Mouse (Mus musculus): ENCODE measurements at regions not wholly inside any gene's neighbourhood (a gene's known extent, or its start where the extent isn't known, plus 50 kb on each side); places are given as distances from the start of the nearest gene placed in this dataset.

DNA sequence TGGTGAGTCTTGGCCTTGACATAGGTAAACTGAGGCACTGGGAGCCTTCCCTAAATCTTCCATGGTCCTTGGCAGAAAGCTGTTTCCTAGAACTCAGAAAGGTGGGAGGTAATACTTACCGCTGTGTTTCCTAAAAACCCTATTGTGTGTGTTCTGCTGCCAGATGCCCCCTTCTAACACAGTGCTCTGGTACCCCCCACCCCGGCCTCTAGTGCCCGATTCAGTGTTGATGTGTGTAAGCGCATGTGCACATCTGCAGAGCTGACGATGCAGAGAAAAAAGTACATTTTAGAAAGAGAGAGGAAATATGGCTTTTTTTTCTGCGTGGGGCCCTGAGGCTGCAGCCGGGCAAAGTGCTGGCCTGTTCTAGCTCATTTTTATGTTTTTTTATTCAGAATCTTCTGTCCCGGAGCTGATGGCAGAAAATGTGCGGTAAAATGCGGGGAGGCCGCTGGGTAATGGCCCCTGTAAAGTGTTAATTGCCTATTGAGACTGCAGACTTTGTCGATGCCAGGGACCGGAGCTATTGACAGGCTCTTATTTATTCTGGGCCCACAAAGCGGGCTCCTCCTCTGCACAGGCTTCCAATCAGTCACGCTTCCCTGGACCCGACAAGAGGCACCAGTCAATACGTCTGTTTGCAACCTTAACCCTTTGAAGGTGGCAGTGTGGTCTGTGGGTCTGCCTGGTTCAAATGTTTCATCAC, 208.0 kb downstream of the Dhx35 start:
- Histone ChIP-seq H3K4me1 (replicated peaks; ENCODE audit: control insufficient read depth, insufficient read depth, low read length) (no peaks in the 10 kb centered on the region), H3K9me3 (ENCODE audit: control insufficient read depth, low read length) (no peaks in the 10 kb centered on the region), H3K27me3 (replicated peaks; ENCODE audit: control insufficient read depth, insufficient read depth, low read length) (no peaks in the 10 kb centered on the region), H3K4me3 (ENCODE audit: low read depth, low read length) (no peak overlapping the region), H3K36me3 (ENCODE audit: control insufficient read depth, insufficient read depth, low read length) (no peaks in the 10 kb centered on the region), H3K27ac (ENCODE audit: low read depth) (no peak overlapping the region), H3K4me2 (ENCODE audit: low read length) (no peak overlapping the region), H3K9ac (ENCODE audit: low read length) (no peak overlapping the region)
- WGBS, result 28% methylated on average over 17 of the region's 17 CpGs
- ATAC-seq (replicated peaks; ENCODE audit: low FRiP score, low TSS enrichment, low read depth), result no peak
- no peak for DNase-seq (ENCODE audit: low spot score)

DNA sequence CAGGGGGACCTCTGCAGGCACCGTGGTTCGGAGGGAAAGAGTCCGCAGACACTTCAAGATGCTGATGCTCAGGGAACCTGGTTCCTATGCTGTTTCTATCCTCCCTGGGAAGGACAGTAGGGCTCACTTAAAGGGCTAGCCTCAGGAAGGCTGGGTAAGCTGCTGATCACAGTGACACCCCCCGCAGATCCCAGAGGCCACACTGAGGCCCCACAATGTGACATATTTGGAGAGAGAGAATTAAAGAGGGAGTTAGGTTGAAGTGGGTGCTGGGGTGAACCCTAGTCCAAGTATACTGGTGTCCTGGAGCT, 208.5 kb downstream of the Dhx35 start:
- no peak overlapping the region for H3K4me3 ChIP-seq (ENCODE audit: low read depth, low read length)
- no peak overlapping the region for H3K27ac ChIP-seq (ENCODE audit: low read depth)
- H3K4me2 ChIP-seq (ENCODE audit: low read length), result no peak overlapping the region
- no peak overlapping the region for H3K9ac ChIP-seq (ENCODE audit: low read length)
- no peaks in the 10 kb centered on the region for H3K36me3 ChIP-seq (ENCODE audit: control insufficient read depth, insufficient read depth, low read length)
- 53% methylated on average over 4 of the region's 4 CpGs for WGBS
- no peaks in the 10 kb centered on the region for H3K4me1 ChIP-seq (replicated peaks; ENCODE audit: control insufficient read depth, insufficient read depth, low read length)
- H3K9me3 ChIP-seq (ENCODE audit: control insufficient read depth, low read length), result no peaks in the 10 kb centered on the region
- DNase-seq (ENCODE audit: low spot score), result no peak
- no peaks in the 10 kb centered on the region for H3K27me3 ChIP-seq (replicated peaks; ENCODE audit: control insufficient read depth, insufficient read depth, low read length)
- no peak for ATAC-seq (replicated peaks; ENCODE audit: low FRiP score, low TSS enrichment, low read depth)

GRCm38 (mm10) chr2:159004417-159004816, 209.8 kb downstream of the Dhx35 start:
- H3K4me1 ChIP-seq (replicated peaks; ENCODE audit: control insufficient read depth, insufficient read depth, low read length), result no peaks in the 10 kb centered on the region
- WGBS, result 78% methylated on average over 9 of the region's 9 CpGs
- H3K36me3 ChIP-seq (ENCODE audit: control insufficient read depth, insufficient read depth, low read length), result no peaks in the 10 kb centered on the region
- H3K9ac ChIP-seq (ENCODE audit: low read length), result no peak overlapping the region
- no peak for ATAC-seq (replicated peaks; ENCODE audit: low FRiP score, low TSS enrichment, low read depth)
- H3K27me3 ChIP-seq (replicated peaks; ENCODE audit: control insufficient read depth, insufficient read depth, low read length), result no peaks in the 10 kb centered on the region
- no peak for DNase-seq (ENCODE audit: low spot score)
- no peak overlapping the region for H3K4me2 ChIP-seq (ENCODE audit: low read length)
- no peak overlapping the region for H3K4me3 ChIP-seq (ENCODE audit: low read depth, low read length)
- no peak overlapping the region for H3K27ac ChIP-seq (ENCODE audit: low read depth)
- H3K9me3 ChIP-seq (ENCODE audit: control insufficient read depth, low read length), result no peaks in the 10 kb centered on the region

- DNase-seq (ENCODE audit: low spot score) (no peak), ATAC-seq (replicated peaks; ENCODE audit: low FRiP score, low TSS enrichment, low read depth) (no peak)
- Histone ChIP-seq H3K9me3 (ENCODE audit: control insufficient read depth, low read length) (no peaks in the 10 kb centered on the region), H3K4me3 (ENCODE audit: low read depth, low read length) (no peak overlapping the region), H3K36me3 (ENCODE audit: control insufficient read depth, insufficient read depth, low read length) (no peaks in the 10 kb centered on the region), H3K27ac (ENCODE audit: low read depth) (no peak overlapping the region), H3K27me3 (replicated peaks; ENCODE audit: control insufficient read depth, insufficient read depth, low read length) (no peaks in the 10 kb centered on the region), H3K4me1 (replicated peaks; ENCODE audit: control insufficient read depth, insufficient read depth, low read length) (no peaks in the 10 kb centered on the region), H3K9ac (ENCODE audit: low read length) (no peak overlapping the region), H3K4me2 (ENCODE audit: low read length) (no peak overlapping the region)
- 74% methylated on average over 4 of the region's 4 CpGs for WGBS
Observed at GRCm38 (mm10) chr2:159012725-159013124, 218.1 kb downstream of the Dhx35 start.

DNA sequence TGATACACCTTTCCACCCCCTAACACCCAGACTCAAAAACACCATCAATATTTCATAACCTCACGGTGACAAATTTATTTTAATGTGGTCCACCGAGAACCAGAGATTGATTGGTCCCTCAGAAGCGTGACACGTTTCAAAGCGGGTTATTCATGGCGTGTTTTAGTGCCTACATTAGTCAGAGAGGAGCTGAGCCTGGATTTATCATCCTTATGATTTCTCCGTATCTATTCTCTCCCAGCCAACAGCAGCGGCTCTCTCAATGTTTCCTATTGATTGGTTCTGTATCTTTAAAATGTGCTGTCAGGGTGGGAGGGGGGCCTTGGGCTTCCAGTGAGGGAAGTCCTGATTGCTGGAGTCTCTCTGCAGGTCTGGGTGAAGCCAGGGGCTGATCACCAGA, 219.9 kb downstream of the Dhx35 start:
- WGBS, result 59% methylated on average over 8 of the region's 8 CpGs
- H3K4me3 ChIP-seq (ENCODE audit: low read depth, low read length), result no peak overlapping the region
- no peaks in the 10 kb centered on the region for H3K4me1 ChIP-seq (replicated peaks; ENCODE audit: control insufficient read depth, insufficient read depth, low read length)
- H3K27me3 ChIP-seq (replicated peaks; ENCODE audit: control insufficient read depth, insufficient read depth, low read length), result no peaks in the 10 kb centered on the region
- H3K27ac ChIP-seq (ENCODE audit: low read depth), result no peak overlapping the region
- H3K9me3 ChIP-seq (ENCODE audit: control insufficient read depth, low read length), result no peaks in the 10 kb centered on the region
- H3K9ac ChIP-seq (ENCODE audit: low read length), result no peak overlapping the region
- H3K36me3 ChIP-seq (ENCODE audit: control insufficient read depth, insufficient read depth, low read length), result no peaks in the 10 kb centered on the region
- DNase-seq (ENCODE audit: low spot score) (no peak), ATAC-seq (replicated peaks; ENCODE audit: low FRiP score, low TSS enrichment, low read depth) (no peak)
- H3K4me2 ChIP-seq (ENCODE audit: low read length), result no peak overlapping the region

DNA sequence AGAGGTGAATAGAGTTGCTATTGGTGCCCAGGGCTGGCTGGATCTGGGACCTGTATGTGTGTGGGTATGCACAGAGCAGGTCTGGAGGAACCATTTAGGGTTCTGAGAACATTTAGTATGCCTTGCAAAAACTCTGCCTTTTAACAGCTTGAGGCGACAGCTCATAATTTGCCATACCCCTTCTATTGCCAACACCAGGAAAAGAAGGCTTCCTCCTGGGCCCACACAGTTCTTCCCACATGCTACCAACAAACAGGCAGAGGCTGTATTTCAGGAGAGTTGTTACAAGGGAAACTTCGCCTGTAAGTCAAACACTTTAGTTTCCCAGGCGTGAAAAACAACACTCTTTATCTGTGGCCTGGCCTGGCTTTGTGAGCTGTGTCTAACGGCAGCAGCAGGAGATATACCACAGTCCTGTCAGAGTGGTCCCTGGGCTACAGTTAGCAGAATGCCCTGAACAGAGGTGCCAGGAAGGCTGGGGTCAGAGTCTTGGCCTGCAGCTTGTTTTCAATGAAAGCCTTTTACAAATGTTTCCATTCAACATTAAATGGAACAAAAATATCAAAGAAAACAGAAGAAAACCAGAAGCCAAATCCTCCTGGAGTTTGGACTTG, 225.4 kb downstream of the Dhx35 start:
- ATAC-seq (replicated peaks; ENCODE audit: low FRiP score, low TSS enrichment, low read depth) (no peak), DNase-seq (ENCODE audit: low spot score) (no peak)
- H3K27me3 ChIP-seq (replicated peaks; ENCODE audit: control insufficient read depth, insufficient read depth, low read length), result no peaks in the 10 kb centered on the region
- 0 out of 2 replicates have a peak, but pooled peaks cover 4% of the 10 kb centered on the region for H3K4me1 ChIP-seq (replicated peaks; ENCODE audit: control insufficient read depth, insufficient read depth, low read length)
- H3K9me3 ChIP-seq (ENCODE audit: control insufficient read depth, low read length), result no peaks in the 10 kb centered on the region
- WGBS, result 35% methylated on average over 4 of the region's 4 CpGs
- no peak overlapping the region for H3K27ac ChIP-seq (ENCODE audit: low read depth)
- no peak overlapping the region for H3K4me2 ChIP-seq (ENCODE audit: low read length)
- H3K4me3 ChIP-seq (ENCODE audit: low read depth, low read length), result no peak overlapping the region
- H3K9ac ChIP-seq (ENCODE audit: low read length), result no peak overlapping the region
- H3K36me3 ChIP-seq (ENCODE audit: control insufficient read depth, insufficient read depth, low read length), result no peaks in the 10 kb centered on the region

GRCm38 (mm10) chr2:159032147-159032546, 237.5 kb downstream of the Dhx35 start:
- H3K9me3 ChIP-seq (ENCODE audit: control insufficient read depth, low read length), result no peaks in the 10 kb centered on the region
- H3K9ac ChIP-seq (ENCODE audit: low read length), result no peak overlapping the region
- no peak for ATAC-seq (replicated peaks; ENCODE audit: low FRiP score, low TSS enrichment, low read depth)
- no peaks in the 10 kb centered on the region; the same call in 1 of the 2 replicates for H3K27me3 ChIP-seq (replicated peaks; ENCODE audit: control insufficient read depth, insufficient read depth, low read length)
- H3K4me3 ChIP-seq (ENCODE audit: low read depth, low read length), result no peak overlapping the region
- 65% methylated on average over 8 of the region's 8 CpGs for WGBS
- H3K36me3 ChIP-seq (ENCODE audit: control insufficient read depth, insufficient read depth, low read length), result no peaks in the 10 kb centered on the region
- no peak for DNase-seq (ENCODE audit: low spot score)
- H3K4me1 ChIP-seq (replicated peaks; ENCODE audit: control insufficient read depth, insufficient read depth, low read length), result no peaks in the 10 kb centered on the region
- no peak overlapping the region for H3K4me2 ChIP-seq (ENCODE audit: low read length)
- H3K27ac ChIP-seq (ENCODE audit: low read depth), result no peak overlapping the region

DNA sequence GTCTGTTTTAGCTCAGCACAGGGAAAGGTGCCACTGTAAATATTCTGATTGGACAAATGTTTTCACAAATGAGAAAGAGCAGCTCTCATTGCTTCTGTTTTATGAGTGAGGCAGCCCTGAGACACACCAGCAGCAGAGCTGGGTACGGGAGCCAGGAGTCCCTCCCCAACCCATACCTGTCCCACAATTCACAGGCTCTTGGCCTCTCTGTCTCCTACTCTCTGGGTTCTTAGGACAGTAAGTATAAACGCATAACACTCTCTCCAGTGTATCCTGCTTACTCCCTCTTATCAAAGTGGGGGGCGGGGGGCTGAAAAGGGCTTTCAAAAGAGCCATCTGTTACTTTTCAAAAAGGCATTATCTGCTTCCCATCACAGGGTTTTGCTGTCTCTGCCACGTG, 245.3 kb downstream of the Dhx35 start:
- Histone ChIP-seq H3K4me2 (ENCODE audit: low read length) (no peak overlapping the region), H3K27me3 (replicated peaks; ENCODE audit: control insufficient read depth, insufficient read depth, low read length) (no peaks in the 10 kb centered on the region), H3K27ac (ENCODE audit: low read depth) (no peak overlapping the region), H3K4me1 (replicated peaks; ENCODE audit: control insufficient read depth, insufficient read depth, low read length) (no peaks in the 10 kb centered on the region), H3K36me3 (ENCODE audit: control insufficient read depth, insufficient read depth, low read length) (no peaks in the 10 kb centered on the region), H3K4me3 (ENCODE audit: low read depth, low read length) (no peak overlapping the region), H3K9me3 (ENCODE audit: control insufficient read depth, low read length) (0 out of 2 replicates have a peak, but pooled peaks cover 2% of the 10 kb centered on the region), H3K9ac (ENCODE audit: low read length) (no peak overlapping the region)
- ATAC-seq (replicated peaks; ENCODE audit: low FRiP score, low TSS enrichment, low read depth) (peak; percentile 53; the same call in 1 of the 2 replicates), DNase-seq (ENCODE audit: low spot score) (no peak)
- 20% methylated on average over 4 of the region's 4 CpGs for WGBS

DNA sequence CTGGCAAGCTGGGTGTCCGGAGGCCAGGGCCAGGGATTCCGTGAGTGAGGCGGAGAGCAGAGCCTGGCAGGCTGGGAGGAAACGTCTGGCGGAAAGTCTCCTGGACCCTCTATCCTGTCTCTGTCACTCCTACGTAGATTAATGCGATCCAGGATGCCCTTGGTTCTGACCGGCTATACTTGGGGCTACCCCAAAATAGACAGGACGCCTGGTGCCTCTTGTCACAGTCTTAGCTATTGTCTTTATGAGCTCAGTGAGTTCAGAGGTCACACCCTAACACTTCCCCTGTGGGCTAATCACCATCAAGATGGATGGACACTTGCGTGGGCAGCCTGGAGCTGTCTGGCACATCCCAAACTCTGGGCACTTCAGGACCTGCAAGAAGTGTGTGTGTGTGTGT, 258.9 kb downstream of the Dhx35 start:
- 58% methylated on average over 10 of the region's 10 CpGs for WGBS
- Histone ChIP-seq H3K4me3 (ENCODE audit: low read depth, low read length) (no peak overlapping the region), H3K27ac (ENCODE audit: low read depth) (no peak overlapping the region), H3K4me1 (replicated peaks; ENCODE audit: control insufficient read depth, insufficient read depth, low read length) (no peaks in the 10 kb centered on the region), H3K9ac (ENCODE audit: low read length) (no peak overlapping the region), H3K27me3 (replicated peaks; ENCODE audit: control insufficient read depth, insufficient read depth, low read length) (0 out of 2 replicates have a peak, but pooled peaks cover 3% of the 10 kb centered on the region), H3K36me3 (ENCODE audit: control insufficient read depth, insufficient read depth, low read length) (no peaks in the 10 kb centered on the region), H3K9me3 (ENCODE audit: control insufficient read depth, low read length) (no peaks in the 10 kb centered on the region), H3K4me2 (ENCODE audit: low read length) (no peak overlapping the region)
- DNase-seq (ENCODE audit: low spot score), result no peak
- ATAC-seq (replicated peaks; ENCODE audit: low FRiP score, low TSS enrichment, low read depth), result 0 out of 2 replicates have a peak, but pooled peaks have one; percentile 17
